Mouse (Mus musculus) myocyte (in vitro differentiated cells): ENCODE data around the gene Ypel3.

Experiments used
- CEBPB ChIP-seq: IDR thresholded peaks from 2 replicates; pipeline ENCODE4 v1.6.1; 2011; ENCODE audit warnings: mild to moderate bottlenecking, moderate library complexity; ENCODE audit not compliant: poor library complexity, insufficient read depth, severe bottlenecking
- E2F4 ChIP-seq: IDR thresholded peaks from one replicate; pipeline ENCODE4 v1.6.1; 2011; ENCODE audit warnings: mild to moderate bottlenecking, control low read depth, moderate library complexity; ENCODE audit not compliant: insufficient read depth
- MAX ChIP-seq: IDR thresholded peaks from one replicate; pipeline ENCODE4 v1.6.1; 2011; ENCODE audit warnings: low read depth, mild to moderate bottlenecking, control low read depth
- MYOD1 ChIP-seq, 3 experiments: IDR thresholded peaks; one replicate each; pipeline ENCODE4 v1.6.1; 2011; ENCODE audit warnings: control low read depth in 2 of 3, low read depth in 2 of 3, mild to moderate bottlenecking in 2 of 3, moderate library complexity in 1 of 3; ENCODE audit not compliant: insufficient read length in 2 of 3, control insufficient read depth in 1 of 3
- MYOG ChIP-seq, 3 experiments: IDR thresholded peaks; one replicate each; pipeline ENCODE4 v1.6.1; 2011; ENCODE audit warnings: control low read depth in 2 of 3, low read depth in 2 of 3, mild to moderate bottlenecking in 2 of 3; ENCODE audit not compliant: insufficient read length in 2 of 3, control insufficient read depth in 1 of 3, insufficient read depth in 1 of 3
- POLR2A ChIP-seq: IDR thresholded peaks from one replicate; pipeline ENCODE4 v1.6.1; 2011; ENCODE audit warnings: low read depth, mild to moderate bottlenecking, control low read depth, moderate library complexity; ENCODE audit not compliant: insufficient read length
- POLR2AphosphoS2 ChIP-seq: IDR thresholded peaks from one replicate; pipeline ENCODE4 v1.6.1; 2011; ENCODE audit warnings: low read depth, control low read depth; ENCODE audit not compliant: insufficient read length
- TCF12 ChIP-seq: IDR thresholded peaks from one replicate; pipeline ENCODE4 v1.6.1; 2011; ENCODE audit warnings: mild to moderate bottlenecking, control low read depth; ENCODE audit not compliant: poor library complexity, insufficient read depth, severe bottlenecking
- USF1 ChIP-seq: IDR thresholded peaks from one replicate; pipeline ENCODE4 v1.6.1; 2011; ENCODE audit warnings: low read depth, mild to moderate bottlenecking, control low read depth, moderate library complexity

DNA sequence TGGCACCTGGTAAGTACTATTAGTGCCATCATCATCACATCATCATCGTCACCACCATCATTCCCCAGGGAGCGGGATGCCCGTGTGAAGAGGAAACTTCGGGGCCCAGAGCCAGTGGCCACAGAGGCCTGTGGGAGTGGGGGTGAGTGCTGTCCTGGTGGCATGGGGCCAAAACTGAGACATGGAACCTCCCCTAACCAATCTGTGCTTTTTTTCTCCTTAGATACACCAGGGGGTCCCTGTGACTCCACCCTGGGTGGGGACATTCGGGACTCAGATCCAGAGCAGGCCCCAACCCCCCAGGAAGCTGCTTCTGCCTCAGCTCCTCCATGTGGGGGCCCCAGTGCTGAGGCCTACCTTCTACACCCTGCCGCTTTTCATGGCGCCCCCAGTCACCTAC, 7.7 kb downstream of the Ypel3 start:
- TF ChIP-seq POLR2A (no peak), TCF12 (no peak), MAX (no peak), MYOG (IDR thresholded peaks at IDR 0.05; ENCODE audit: control insufficient read depth in 1 of 3, insufficient read depth in 1 of 3, insufficient read length in 2 of 3, low read depth in 2 of 3) (no peak), CEBPB (no peak), USF1 (no peak), POLR2AphosphoS2 (peak; percentile 31), E2F4 (no peak), MYOD1 (IDR thresholded peaks at IDR 0.05; ENCODE audit: control insufficient read depth in 1 of 3, insufficient read length in 2 of 3, low read depth in 2 of 3) (no peak)
